Mouse (Mus musculus): Measurements from ENCODE around the gene Inca1. TPM values are rescaled to one million over a fixed set of nuclear protein-coding genes. Genes with fewer than 3 reads are reported as not detected.

The Inca1 gene
- polyA plus RNA-seq, 1 experiment from 2014 or later, result 1.2 TPM

GRCm38 (mm10) chr11:70658521-70658920 lies 41.4 kb downstream of the Inca1 start:
- H3K9me3 ChIP-seq (ENCODE audit: control insufficient read depth, low read length), result no peaks in the 10 kb centered on the region

GRCm38 (mm10) chr11:70657991-70658390 lies 42.0 kb downstream of the Inca1 start:
- Histone ChIP-seq H3K4me3 (ENCODE audit: low read length) (no peak overlapping the region), H3K27me3 (replicated peaks; ENCODE audit: control insufficient read depth, insufficient read depth, low read length) (no peaks in the 10 kb centered on the region), H3K27ac (ENCODE audit: low read depth, low read length) (no peak overlapping the region), H3K4me1 (ENCODE audit: control insufficient read depth, insufficient read depth, low read depth, low read length) (peaks cover 15% of the 10 kb centered on the region), H3K9me3 (ENCODE audit: control insufficient read depth, low read length) (no peaks in the 10 kb centered on the region), H3K4me2 (ENCODE audit: low read length) (no peak overlapping the region), H3K36me3 (ENCODE audit: control insufficient read depth, insufficient read depth, low read length) (peaks cover 7% of the 10 kb centered on the region; the same call in 1 of the 2 replicates), H3K9ac (ENCODE audit: low read depth, low read length) (no peak overlapping the region)
- ATAC-seq, result no peak
- WGBS, result 65% methylated on average over 9 of the region's 9 CpGs

More at GRCm38 (mm10) chr11:70658521-70658920, 41.4 kb downstream of the Inca1 start:
- 87% methylated on average over 5 of the region's 5 CpGs for WGBS
- no peak overlapping the region for H3K9ac ChIP-seq (ENCODE audit: low read depth, low read length)
- peaks cover 7% of the 10 kb centered on the region; the same call in 1 of the 2 replicates for H3K36me3 ChIP-seq (ENCODE audit: control insufficient read depth, insufficient read depth, low read length)
- peaks cover 12% of the 10 kb centered on the region for H3K4me1 ChIP-seq (ENCODE audit: control insufficient read depth, insufficient read depth, low read depth, low read length)
- no peak overlapping the region for H3K27ac ChIP-seq (ENCODE audit: low read depth, low read length)
- H3K27me3 ChIP-seq (replicated peaks; ENCODE audit: control insufficient read depth, insufficient read depth, low read length), result no peaks in the 10 kb centered on the region
- no peak for ATAC-seq
- H3K4me3 ChIP-seq (ENCODE audit: low read length), result no peak overlapping the region
- H3K4me2 ChIP-seq (ENCODE audit: low read length), result no peak overlapping the region

- no peaks in the 10 kb centered on the region for H3K27me3 ChIP-seq (replicated peaks; ENCODE audit: control insufficient read depth, insufficient read depth, low read length)
- H3K36me3 ChIP-seq (ENCODE audit: control insufficient read depth, insufficient read depth, low read length), result peaks cover 7% of the 10 kb centered on the region; the same call in 1 of the 2 replicates
- H3K4me1 ChIP-seq (ENCODE audit: control insufficient read depth, insufficient read depth, low read depth, low read length), result peaks cover 19% of the 10 kb centered on the region
- no peak overlapping the region for H3K4me2 ChIP-seq (ENCODE audit: low read length)
- H3K4me3 ChIP-seq (ENCODE audit: low read length), result no peak overlapping the region
- no peak overlapping the region for H3K27ac ChIP-seq (ENCODE audit: low read depth, low read length)
- WGBS, result 55% methylated on average over 6 of the region's 6 CpGs
- H3K9me3 ChIP-seq (ENCODE audit: control insufficient read depth, low read length), result no peaks in the 10 kb centered on the region
- no peak overlapping the region for H3K9ac ChIP-seq (ENCODE audit: low read depth, low read length)
- no peak for ATAC-seq
Observed at GRCm38 (mm10) chr11:70657573-70657972, 42.4 kb downstream of the Inca1 start.

GRCm38 (mm10) chr11:70656964-70657363 lies 43.0 kb downstream of the Inca1 start, which contains the start of gene Eno3:
TSS of gene Eno3 (plus strand) at chr11:70657202.
- Histone ChIP-seq H3K9ac (ENCODE audit: low read depth, low read length) (peak within 1 kb of the TSS; percentile 69), H3K4me1 (ENCODE audit: control insufficient read depth, insufficient read depth, low read depth, low read length) (peaks cover 25% of the 10 kb centered on the region), H3K4me2 (ENCODE audit: low read length) (peak within 1 kb of the TSS; percentile 64), H3K9me3 (ENCODE audit: control insufficient read depth, low read length) (no peaks in the 10 kb centered on the region), H3K27me3 (replicated peaks; ENCODE audit: control insufficient read depth, insufficient read depth, low read length) (no peaks in the 10 kb centered on the region), H3K36me3 (ENCODE audit: control insufficient read depth, insufficient read depth, low read length) (peaks cover 3% of the 10 kb centered on the region; the same call in 1 of the 2 replicates), H3K4me3 (ENCODE audit: low read length) (peak within 1 kb of the TSS; percentile 100), H3K27ac (ENCODE audit: low read depth, low read length) (peak within 1 kb of the TSS; percentile 98)
- no peak for ATAC-seq
- WGBS, result 10% methylated on average over 3 of the region's 3 CpGs

- 9% methylated on average over 16 of the region's 16 CpGs for WGBS
- H3K4me2 ChIP-seq (ENCODE audit: low read length), result peak overlapping the region; percentile 64
Observed at GRCm38 (mm10) chr11:70656456-70656927, 43.5 kb downstream of the Inca1 start.

GRCm38 (mm10) chr11:70655571-70656455 lies 44.1 kb downstream of the Inca1 start:
- no peaks in the 10 kb centered on the region for H3K9me3 ChIP-seq (ENCODE audit: control insufficient read depth, low read length)
- H3K36me3 ChIP-seq (ENCODE audit: control insufficient read depth, insufficient read depth, low read length), result peaks cover 11% of the 10 kb centered on the region
- no peak for ATAC-seq
- no peaks in the 10 kb centered on the region for H3K27me3 ChIP-seq (replicated peaks; ENCODE audit: control insufficient read depth, insufficient read depth, low read length)
- H3K27ac ChIP-seq (ENCODE audit: low read depth, low read length), result peak overlapping the region; percentile 98
- H3K4me3 ChIP-seq (ENCODE audit: low read length), result peak overlapping the region; percentile 100
- H3K4me1 ChIP-seq (ENCODE audit: control insufficient read depth, insufficient read depth, low read depth, low read length), result peaks cover 27% of the 10 kb centered on the region
- peak overlapping the region; percentile 64 for H3K4me2 ChIP-seq (ENCODE audit: low read length)
- peak overlapping the region; percentile 99 for H3K9ac ChIP-seq (ENCODE audit: low read depth, low read length)
- WGBS, result under 1% methylated on average over 57 of the region's 61 CpGs

More at GRCm38 (mm10) chr11:70656456-70656927, 43.5 kb downstream of the Inca1 start:
- Histone ChIP-seq H3K9ac (ENCODE audit: low read depth, low read length) (peak overlapping the region; percentile 69; the same call in 1 of the 2 replicates), H3K9me3 (ENCODE audit: control insufficient read depth, low read length) (no peaks in the 10 kb centered on the region), H3K4me3 (ENCODE audit: low read length) (peak overlapping the region; percentile 100), H3K4me1 (ENCODE audit: control insufficient read depth, insufficient read depth, low read depth, low read length) (peaks cover 27% of the 10 kb centered on the region), H3K27me3 (replicated peaks; ENCODE audit: control insufficient read depth, insufficient read depth, low read length) (no peaks in the 10 kb centered on the region), H3K36me3 (ENCODE audit: control insufficient read depth, insufficient read depth, low read length) (peaks cover 4% of the 10 kb centered on the region), H3K27ac (ENCODE audit: low read depth, low read length) (no peak overlapping the region)
- ATAC-seq, result no peak

- Histone ChIP-seq H3K9me3 (ENCODE audit: control insufficient read depth, low read length) (no peaks in the 10 kb centered on the region), H3K27ac (ENCODE audit: low read depth, low read length) (peak overlapping the region; percentile 98), H3K4me2 (ENCODE audit: low read length) (peak overlapping the region; percentile 64), H3K4me3 (ENCODE audit: low read length) (peak overlapping the region; percentile 100), H3K27me3 (replicated peaks; ENCODE audit: control insufficient read depth, insufficient read depth, low read length) (no peaks in the 10 kb centered on the region), H3K4me1 (ENCODE audit: control insufficient read depth, insufficient read depth, low read depth, low read length) (peaks cover 27% of the 10 kb centered on the region), H3K9ac (ENCODE audit: low read depth, low read length) (peak overlapping the region; percentile 99), H3K36me3 (ENCODE audit: control insufficient read depth, insufficient read depth, low read length) (peaks cover 11% of the 10 kb centered on the region)
- WGBS, result 0% methylated on average over 46 of the region's 48 CpGs
- peak; percentile 57 for ATAC-seq
Observed at GRCm38 (mm10) chr11:70654923-70655570, 44.9 kb downstream of the Inca1 start.

- peaks cover 27% of the 10 kb centered on the region for H3K4me1 ChIP-seq (ENCODE audit: control insufficient read depth, insufficient read depth, low read depth, low read length)
- H3K27me3 ChIP-seq (replicated peaks; ENCODE audit: control insufficient read depth, insufficient read depth, low read length), result no peaks in the 10 kb centered on the region
- peaks cover 18% of the 10 kb centered on the region for H3K36me3 ChIP-seq (ENCODE audit: control insufficient read depth, insufficient read depth, low read length)
- ATAC-seq, result peak; percentile 41
- peak within 1 kb of the TSS; percentile 98 for H3K27ac ChIP-seq (ENCODE audit: low read depth, low read length)
- peak within 1 kb of the TSS; percentile 99 for H3K9ac ChIP-seq (ENCODE audit: low read depth, low read length)
- WGBS, result under 1% methylated on average over 48 of the region's 61 CpGs
- peak within 1 kb of the TSS; percentile 100 for H3K4me3 ChIP-seq (ENCODE audit: low read length)
- H3K4me2 ChIP-seq (ENCODE audit: low read length), result peak within 1 kb of the TSS; percentile 64
- no peaks in the 10 kb centered on the region for H3K9me3 ChIP-seq (ENCODE audit: control insufficient read depth, low read length)
Observed at GRCm38 (mm10) chr11:70654198-70654922, 45.6 kb downstream of the Inca1 start, which contains the start of gene Pfn1. TSS of gene Pfn1 (minus strand) at chr11:70654644.
